Mouse (Mus musculus): Measurements from ENCODE around the gene Ckap5.

Gene Ckap5

DNA sequence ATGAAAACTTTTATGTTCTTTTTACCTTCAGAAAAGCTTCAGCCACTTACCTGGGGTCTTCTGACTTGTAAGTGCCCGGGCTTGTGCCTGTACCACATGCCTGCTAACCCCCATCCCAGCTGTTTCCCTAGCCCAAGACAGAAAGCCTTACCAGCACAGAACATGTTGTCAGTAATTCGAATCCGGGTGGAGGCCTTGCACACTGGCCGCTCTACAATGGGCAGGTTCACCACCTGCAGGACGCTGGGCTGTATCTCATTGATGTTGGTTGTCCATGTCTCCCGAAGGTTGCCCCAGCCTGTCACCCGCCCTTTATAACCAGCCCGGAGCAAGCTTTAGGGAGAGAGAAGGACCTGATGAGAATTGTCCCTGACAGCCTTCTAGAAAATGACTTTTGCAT is 101.6 kb downstream of the Ckap5 start:
- DNase-seq (ENCODE audit: low spot score): no peak

DNA sequence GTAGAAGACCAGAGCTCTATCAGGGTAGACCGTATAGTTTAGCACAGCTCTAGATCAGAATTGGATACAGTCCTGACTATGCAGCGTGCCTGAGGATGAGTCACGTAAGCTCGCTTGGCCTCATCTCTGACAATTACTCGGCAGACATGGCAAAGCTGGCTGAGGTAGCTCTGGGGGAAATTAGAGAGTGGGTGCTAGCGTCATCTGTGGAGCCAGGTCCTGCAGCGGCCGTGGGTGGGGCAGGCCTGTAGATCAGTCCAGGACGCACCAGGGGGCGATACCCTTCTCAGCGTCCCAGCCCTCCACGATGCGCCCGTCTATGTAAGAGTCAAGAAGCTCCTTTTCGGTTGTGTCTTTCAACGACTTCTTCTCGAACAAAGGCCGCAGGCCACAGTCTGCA is 103.1 kb downstream of the Ckap5 start:
- DNase-seq (ENCODE audit: low spot score): no peak

GRCm38 (mm10) chr2:91630384-91630783 is 103.8 kb downstream of the Ckap5 start:
- no peak for DNase-seq (ENCODE audit: low spot score)

DNA sequence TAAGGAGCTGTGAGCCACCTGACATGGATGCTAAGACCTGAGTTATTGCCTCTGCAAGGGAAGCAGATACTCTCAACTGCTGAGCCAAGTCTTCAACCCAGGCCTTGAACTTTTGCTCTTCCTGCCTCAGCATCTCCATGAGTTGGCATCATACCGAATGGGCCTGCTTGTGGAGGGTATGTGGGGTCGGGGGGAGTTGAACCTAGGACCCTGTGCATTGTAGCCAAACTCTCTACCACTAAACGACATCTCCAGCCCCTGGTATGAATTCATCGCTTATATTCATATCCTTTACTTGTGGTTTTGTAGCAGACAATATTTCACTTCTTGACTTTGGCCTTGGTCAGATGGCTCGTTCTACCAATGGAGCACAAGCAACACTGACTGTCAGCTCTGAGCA is 105.3 kb downstream of the Ckap5 start:
- no peak for DNase-seq (ENCODE audit: low spot score)

DNA sequence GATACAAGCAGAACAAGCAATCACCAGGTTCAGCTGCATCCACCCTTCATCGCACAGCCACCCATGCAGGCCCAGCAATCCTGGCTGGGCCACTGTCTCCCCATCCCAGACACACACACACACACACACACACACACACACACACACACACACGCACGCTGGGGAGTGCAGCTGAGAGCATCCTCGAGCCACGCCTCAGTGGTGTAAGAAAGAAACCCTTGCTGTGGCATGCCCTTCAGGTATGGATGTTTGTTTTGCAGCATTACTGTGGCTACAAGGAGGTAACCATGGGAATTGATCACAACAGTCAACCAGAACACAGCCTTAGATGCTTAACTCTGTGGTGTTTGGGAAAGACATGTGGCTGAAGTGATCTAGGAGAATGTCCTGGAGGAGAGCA is 105.8 kb downstream of the Ckap5 start:
- no peak for DNase-seq (ENCODE audit: low spot score)

- no peak for DNase-seq (ENCODE audit: low spot score)
Observed at GRCm38 (mm10) chr2:91633334-91633977, 106.9 kb downstream of the Ckap5 start.

DNA sequence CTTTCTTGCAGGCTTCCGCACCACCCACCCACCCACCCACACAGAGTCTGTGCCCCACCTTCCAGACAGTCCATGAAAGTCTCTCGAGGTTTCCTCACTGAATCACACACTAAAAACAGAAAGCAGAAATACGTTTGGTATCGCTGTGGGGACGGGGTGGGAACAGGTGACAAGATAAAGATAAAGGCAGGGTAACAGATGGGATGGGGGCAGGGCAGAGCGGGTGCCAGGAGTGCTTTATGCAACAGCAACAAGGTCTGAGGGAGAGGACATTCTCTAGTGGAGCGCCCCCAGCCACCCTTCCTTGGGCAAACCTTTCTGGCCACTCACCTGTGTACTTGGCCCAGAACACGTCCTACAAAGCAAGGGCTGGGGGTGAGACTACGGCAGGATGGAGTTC is 108.3 kb downstream of the Ckap5 start:
- no peak for DNase-seq (ENCODE audit: low spot score)

- no peak for DNase-seq (ENCODE audit: low spot score)
Observed at GRCm38 (mm10) chr2:91635486-91635885, 108.9 kb downstream of the Ckap5 start.

DNA sequence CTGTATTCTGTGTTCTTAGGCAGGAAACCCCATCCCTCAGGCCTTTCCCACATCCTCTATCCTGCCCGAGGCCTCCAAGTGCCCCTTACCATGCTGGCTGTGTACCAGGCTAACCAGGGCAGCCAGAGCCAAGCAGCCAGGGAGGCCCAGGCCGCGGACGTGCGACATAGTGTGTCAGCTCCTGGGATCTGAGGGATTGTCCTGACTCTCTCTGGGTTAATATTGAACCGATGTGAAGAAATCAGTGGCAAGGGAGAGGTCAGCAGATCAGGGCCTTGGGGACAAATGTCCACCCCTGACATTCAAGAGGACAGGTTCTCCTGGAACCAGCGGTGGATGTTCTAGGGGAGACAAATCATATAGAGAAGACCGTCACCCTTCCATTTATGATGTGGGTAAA is 109.7 kb downstream of the Ckap5 start, which contains the start of gene F2:
Gene F2, minus strand, starts transcription at position 186 of the 400 bp plus-strand sequence.
- no peak for DNase-seq (ENCODE audit: low spot score)

- no peak for DNase-seq (ENCODE audit: low spot score)
Observed at GRCm38 (mm10) chr2:91636727-91637338, 110.3 kb downstream of the Ckap5 start.

- DNase-seq (ENCODE audit: low spot score): no peak
Observed at GRCm38 (mm10) chr2:91638931-91639330, 112.4 kb downstream of the Ckap5 start.

DNA sequence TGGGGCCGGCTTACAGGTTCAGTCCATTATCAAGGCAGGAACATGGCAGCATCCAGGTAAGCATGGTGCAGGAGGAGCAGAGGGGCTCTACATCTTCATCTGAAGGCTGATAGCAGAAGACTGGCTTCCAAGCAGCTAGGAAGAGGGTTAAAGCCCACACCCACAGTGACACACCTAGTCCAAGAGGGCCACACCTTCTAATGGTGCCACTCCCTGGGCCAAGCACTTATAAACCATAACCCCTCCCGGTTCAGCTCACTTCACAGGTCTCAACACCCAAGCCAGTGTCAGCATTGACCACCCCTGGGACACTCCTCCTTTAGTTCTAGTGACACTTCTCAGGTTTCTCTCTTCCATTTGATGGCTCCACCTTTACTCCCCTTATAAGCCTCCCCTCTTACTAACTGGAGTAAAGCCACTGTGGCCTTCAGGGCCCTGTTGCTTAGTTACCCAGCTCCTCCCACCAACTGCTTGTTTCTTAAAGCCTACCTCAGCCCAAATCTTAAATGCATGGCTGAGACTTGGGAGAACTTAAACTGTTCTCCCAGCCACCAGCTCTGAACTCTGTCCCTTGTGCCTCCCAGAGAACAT is 116.4 kb downstream of the Ckap5 start:
- no peak for DNase-seq (ENCODE audit: low spot score)

- no peak for DNase-seq (ENCODE audit: low spot score)
Observed at GRCm38 (mm10) chr2:91644021-91644420, 117.5 kb downstream of the Ckap5 start.

DNA sequence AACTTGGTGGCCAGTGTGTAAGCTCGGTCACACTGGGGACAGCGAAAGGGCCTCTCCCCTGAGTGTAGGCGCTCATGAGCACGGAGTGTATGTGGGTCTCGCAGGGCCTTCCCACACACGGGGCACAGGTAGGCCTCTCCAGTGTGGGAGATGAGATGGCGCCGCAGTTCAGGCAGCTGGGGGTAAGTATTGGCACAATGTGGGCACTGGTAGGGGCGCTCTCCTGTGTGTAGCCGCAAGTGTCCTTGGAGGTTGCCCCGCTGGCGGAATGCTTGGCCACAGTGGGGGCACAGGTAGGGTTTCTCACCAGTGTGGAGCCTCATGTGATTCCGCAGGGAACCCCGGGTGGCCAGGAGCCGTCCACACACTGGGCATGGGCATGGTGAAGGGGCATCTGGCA is 118.8 kb downstream of the Ckap5 start:
- DNase-seq (ENCODE audit: low spot score): no peak

DNA sequence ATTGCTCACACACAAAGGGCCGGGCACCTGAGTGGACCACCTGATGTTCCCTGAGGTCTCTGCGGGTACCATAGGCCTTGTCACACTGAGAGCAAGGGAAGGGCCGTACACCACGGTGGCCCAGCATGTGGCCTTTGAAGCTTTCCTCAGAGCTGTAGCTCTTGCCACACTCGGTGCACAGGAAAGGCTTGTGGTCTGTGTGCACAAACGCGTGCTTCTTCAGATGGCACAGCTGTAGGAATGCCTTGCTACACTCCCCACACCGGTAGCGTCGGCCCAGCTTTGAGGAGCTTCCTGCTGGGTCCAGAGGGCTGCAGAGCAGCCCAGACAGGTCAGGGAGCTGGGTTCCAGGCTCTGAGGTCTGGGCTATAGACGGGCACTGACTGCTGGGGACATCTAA is 119.2 kb downstream of the Ckap5 start:
- DNase-seq (ENCODE audit: low spot score): no peak

GRCm38 (mm10) chr2:91646733-91647132 is 120.2 kb downstream of the Ckap5 start:
- peak; percentile 74 for DNase-seq (ENCODE audit: low spot score)

DNA sequence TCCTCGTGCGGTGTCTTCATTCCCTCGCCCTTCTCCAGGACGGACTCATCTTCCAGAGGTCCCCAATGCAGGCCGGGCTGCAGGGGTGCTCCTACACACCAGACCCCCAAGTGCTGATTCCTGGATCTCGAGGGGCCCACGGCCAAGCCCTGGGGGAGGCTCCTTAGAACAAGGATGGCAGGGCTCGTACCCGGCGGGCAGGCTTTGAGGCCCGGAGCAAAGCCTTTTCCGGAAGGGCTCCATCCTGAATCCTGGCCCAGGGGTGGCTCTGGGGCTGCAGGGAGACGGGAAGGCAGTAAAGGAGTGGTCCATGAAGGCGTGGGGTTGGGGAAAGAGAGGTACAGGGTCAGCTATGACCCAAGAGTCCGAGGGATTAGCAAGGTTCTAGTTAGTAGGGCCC is 122.6 kb downstream of the Ckap5 start:
- DNase-seq (ENCODE audit: low spot score): no peak

- DNase-seq (ENCODE audit: low spot score): peak; percentile 99
Observed at GRCm38 (mm10) chr2:91649553-91650359, 123.2 kb downstream of the Ckap5 start, which contains the start of the genes Zfp408 and Arhgap1. TSS of gene Zfp408 (minus strand) at chr2:91649791. TSS of gene Arhgap1 (plus strand) at chr2:91649860.

DNA sequence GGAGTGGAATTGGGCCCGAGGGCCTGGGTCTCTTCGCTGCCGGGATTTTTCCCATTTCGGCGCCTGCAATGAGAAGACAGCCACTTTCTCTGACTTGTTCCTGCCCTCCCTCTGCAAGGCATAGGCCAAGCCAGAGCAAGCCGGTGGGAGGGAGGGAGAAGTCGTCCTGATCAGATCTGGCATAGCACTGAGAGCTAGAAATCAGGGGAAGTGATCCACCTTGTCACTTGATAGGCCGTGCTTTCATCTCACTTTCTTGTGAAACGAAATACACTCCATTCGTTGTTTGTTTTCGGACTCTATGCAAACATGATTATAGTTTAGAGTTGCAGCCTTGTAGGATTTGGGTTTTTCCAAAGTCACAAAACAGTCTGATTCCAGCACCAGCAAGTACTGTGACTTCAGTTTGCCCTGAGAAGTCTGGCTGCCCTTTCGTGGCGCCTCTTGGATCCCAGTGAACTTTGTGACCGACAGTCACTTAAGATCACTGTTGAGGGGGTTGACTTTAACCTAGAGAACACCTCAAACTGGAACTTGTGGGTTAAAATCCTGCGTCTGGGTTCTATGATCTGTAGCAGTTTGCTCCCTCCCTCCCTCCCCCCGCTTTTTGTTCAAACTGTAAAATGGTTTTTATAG is 123.9 kb downstream of the Ckap5 start:
- DNase-seq (ENCODE audit: low spot score): no peak

DNA sequence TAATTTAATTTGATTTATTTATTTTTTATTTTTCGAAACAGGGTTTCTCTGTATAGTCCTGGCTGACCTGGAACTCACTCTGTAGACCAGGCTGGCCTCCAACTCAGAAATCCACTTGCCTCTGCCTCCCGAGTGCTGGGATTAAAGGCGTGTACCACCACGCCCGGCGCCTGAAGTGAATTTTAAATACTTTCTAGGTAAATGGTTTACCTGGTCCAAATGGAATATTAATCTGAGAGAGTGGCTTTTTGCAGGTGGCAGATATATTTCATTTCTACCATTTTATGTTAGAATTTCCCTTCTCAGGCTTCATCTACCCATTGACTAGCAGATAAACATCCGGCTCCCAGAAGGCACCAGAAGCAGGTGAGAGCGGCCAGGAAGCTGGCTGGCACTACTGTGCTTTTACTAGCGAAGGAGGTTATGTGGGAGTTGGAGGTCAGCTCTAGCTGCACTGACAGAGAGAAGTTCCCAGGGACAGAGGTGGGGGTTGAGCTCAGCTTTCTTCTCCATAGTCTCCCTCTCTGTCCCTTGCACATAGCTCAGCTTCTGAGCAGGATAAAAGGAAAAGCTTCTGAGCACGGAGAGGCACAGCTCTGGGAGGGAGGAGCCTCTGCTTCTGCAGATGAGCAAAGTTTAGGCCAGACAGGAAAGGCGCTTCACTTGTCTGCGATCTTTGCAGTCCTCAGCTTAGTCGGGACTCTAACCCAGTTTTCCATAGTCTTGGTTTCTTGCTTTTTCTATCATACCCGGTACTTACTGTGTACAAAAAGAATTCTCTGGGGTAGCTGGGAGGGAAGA is 125.1 kb downstream of the Ckap5 start:
- DNase-seq (ENCODE audit: low spot score): no peak

DNA sequence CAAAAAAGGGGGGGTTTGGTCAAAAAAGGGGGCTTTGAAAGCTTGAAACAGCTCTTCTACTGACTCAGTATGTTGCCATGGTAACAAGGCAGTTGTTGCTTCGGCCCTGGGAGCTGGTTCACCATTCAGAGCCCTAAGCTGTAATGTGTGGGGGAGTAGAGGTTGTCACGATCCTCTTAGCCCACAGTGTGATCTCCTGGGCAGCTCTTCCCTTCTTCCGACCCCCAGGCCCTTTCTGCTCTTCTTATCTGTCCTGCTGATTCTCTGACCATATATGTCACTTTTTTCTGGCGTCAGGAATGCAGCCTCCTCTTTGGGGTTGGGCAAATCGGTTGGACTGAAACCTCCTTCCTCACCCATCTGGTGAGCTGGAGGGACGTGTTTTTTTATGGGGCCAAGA is 126.3 kb downstream of the Ckap5 start:
- DNase-seq (ENCODE audit: low spot score): peak; percentile 21

Measured in retina, embryonic 14.5 days (tissue).